In genomic region chr9:45572787-45573492, GRCm38 (mm10) we compare ENCODE assay signal across 11 mouse cellular contexts.
DNase-seq lines count a peak whose midpoint lies in the region; ATAC-seq and TF ChIP-seq lines count a peak whose summit lies in the region.
"Had no signal": no experiment of that assay in that cellular context is flagged by ENCODE, and none has a peak within 500 bp of the region (broad histone marks: within the 10 kb centered on the region; RNA-seq: fewer than 3 reads in every experiment).

No protein-coding gene starts in this region.

- H3K36me3 ChIP-seq in forebrain, postnatal 0 days (ENCODE audit: insufficient read depth), result no peaks in the 10 kb centered on the region
- no peaks in the 10 kb centered on the region for H3K36me3 ChIP-seq in forebrain, embryonic 11.5 days (ENCODE audit: control insufficient read depth, insufficient read depth, low read length)
- no peaks in the 10 kb centered on the region for H3K36me3 ChIP-seq in lung, embryonic 16.5 days (ENCODE audit: control insufficient read depth, insufficient read depth, low read length)
- H3K36me3 ChIP-seq: embryonic facial prominence, embryonic 15.5 days; neural tube, embryonic 13.5 days had no signal

- no peak overlapping the region for H3K4me3 ChIP-seq in forebrain, postnatal 0 days (ENCODE audit: low read depth, low read length)
- H3K4me3 ChIP-seq in forebrain, embryonic 11.5 days (ENCODE audit: low read depth, low read length), result no peak overlapping the region
- no peak overlapping the region for H3K4me3 ChIP-seq in lung, embryonic 16.5 days (ENCODE audit: low read length)
- H3K4me3 ChIP-seq: embryonic facial prominence, embryonic 15.5 days; neural tube, embryonic 13.5 days had no signal

- no peak overlapping the region for H3K4me2 ChIP-seq in forebrain, postnatal 0 days (ENCODE audit: low read depth)
- H3K4me2 ChIP-seq in forebrain, embryonic 11.5 days (ENCODE audit: low read depth, low read length, severe bottlenecking), result no peak overlapping the region
- 0 out of 2 replicates have a peak overlapping the region, but pooled peaks have one; percentile 0 for H3K4me2 ChIP-seq in lung, embryonic 16.5 days (ENCODE audit: low read depth, low read length)
- H3K4me2 ChIP-seq: embryonic facial prominence, embryonic 15.5 days; neural tube, embryonic 13.5 days had no signal

- H3K27ac ChIP-seq in forebrain, postnatal 0 days (ENCODE audit: low read depth, low read length), result 0 out of 2 replicates have a peak overlapping the region, but pooled peaks have one; percentile 24
- no peak overlapping the region for H3K27ac ChIP-seq in forebrain, embryonic 11.5 days (ENCODE audit: low read depth, low read length)
- H3K27ac ChIP-seq in lung, embryonic 16.5 days (ENCODE audit: low read length), result peak overlapping the region; percentile 41
- H3K27ac ChIP-seq: embryonic facial prominence, embryonic 15.5 days; neural tube, embryonic 13.5 days had no signal

- no peaks in the 10 kb centered on the region for H3K27me3 ChIP-seq in forebrain, postnatal 0 days (ENCODE audit: insufficient read depth, low read length)
- H3K27me3 ChIP-seq in forebrain, embryonic 11.5 days (ENCODE audit: control insufficient read depth, insufficient read depth, low read length), result no peaks in the 10 kb centered on the region
- H3K27me3 ChIP-seq in lung, embryonic 16.5 days (ENCODE audit: control insufficient read depth, insufficient read depth, low read depth, low read length), result no peaks in the 10 kb centered on the region
- H3K27me3 ChIP-seq: embryonic facial prominence, embryonic 15.5 days; neural tube, embryonic 13.5 days had no signal

- no peaks in the 10 kb centered on the region for H3K9me3 ChIP-seq in forebrain, postnatal 0 days (ENCODE audit: low read length)
- no peaks in the 10 kb centered on the region for H3K9me3 ChIP-seq in forebrain, embryonic 11.5 days (ENCODE audit: control insufficient read depth, low read length)
- H3K9me3 ChIP-seq in lung, embryonic 16.5 days (ENCODE audit: control insufficient read depth, low read length), result no peaks in the 10 kb centered on the region
- H3K9me3 ChIP-seq: embryonic facial prominence, embryonic 15.5 days; neural tube, embryonic 13.5 days had no signal

- TF ChIP-seq CTCF in forebrain, postnatal 0 days (IDR thresholded peaks at IDR 0.05; ENCODE audit: low read depth), result no peak

- H3K9ac ChIP-seq in forebrain, postnatal 0 days, result no peak overlapping the region
- no peak overlapping the region for H3K9ac ChIP-seq in forebrain, embryonic 11.5 days (ENCODE audit: low read length)
- no peak overlapping the region for H3K9ac ChIP-seq in lung, embryonic 16.5 days (ENCODE audit: low read length)
- H3K9ac ChIP-seq: embryonic facial prominence, embryonic 15.5 days; neural tube, embryonic 13.5 days had no signal

- DNase-seq in forebrain, postnatal 0 days, result no peak
- DNase-seq in forebrain, embryonic 11.5 days (ENCODE audit: low spot score), result no peak
- peak; percentile 25 to 66 for DNase-seq in urinary bladder, postnatal 4 days (ENCODE audit: low spot score in 2 of 2)
- no peak for DNase-seq in urinary bladder, postnatal 36 days (ENCODE audit: low spot score in 2 of 2)
- DNase-seq in yolk sac, embryonic 10.5 days (ENCODE audit: low spot score), result peak; percentile 13
- no peak for DNase-seq in layer of hippocampus, postnatal 10 days (ENCODE audit: low spot score in 2 of 2)
- no peak for DNase-seq in spleen, adult 12 weeks (ENCODE audit: low spot score)
- DNase-seq: adrenal gland, adult 2 months had no signal

- peak; percentile 37; the same call in 1 of the 2 replicates for ATAC-seq in forebrain, postnatal 0 days
- ATAC-seq in forebrain, embryonic 11.5 days (replicated peaks; ENCODE audit: low FRiP score), result no peak
- ATAC-seq in lung, embryonic 16.5 days (ENCODE audit: low read depth), result peak; percentile 88

- WGBS in forebrain, postnatal 0 days, result 26% methylated on average over 9 of the region's 9 CpGs
- WGBS in forebrain, embryonic 11.5 days, result 47% methylated on average over 9 of the region's 9 CpGs
- 15% methylated on average over 9 of the region's 9 CpGs for WGBS in lung, embryonic 16.5 days

- 0 out of 2 replicates have a peak, but pooled peaks cover 5% of the 10 kb centered on the region for H3K4me1 ChIP-seq in forebrain, postnatal 0 days (ENCODE audit: insufficient read depth)
- H3K4me1 ChIP-seq in forebrain, embryonic 11.5 days (replicated peaks; ENCODE audit: control insufficient read depth, insufficient read depth, low read length), result peaks cover 4% of the 10 kb centered on the region; the same call in 1 of the 2 replicates
- H3K4me1 ChIP-seq in lung, embryonic 16.5 days (replicated peaks; ENCODE audit: control insufficient read depth, insufficient read depth, low read length), result peaks cover 22% of the 10 kb centered on the region

Comparison
In these comparisons a context has a peak if more than half of its experiments do, and no peak if none do; other contexts are left out.
1. DNase-seq: peak in urinary bladder, postnatal 4 days (2 of 2) and yolk sac, embryonic 10.5 days (single experiment); none in forebrain, postnatal 0 days (single experiment), forebrain, embryonic 11.5 days (single experiment), urinary bladder, postnatal 36 days (0 of 2), layer of hippocampus, postnatal 10 days (0 of 2) and spleen, adult 12 weeks (single experiment).